In genomic region chr11:72558155-72558554, GRCm38 (mm10) we compare ENCODE assay signal across 23 mouse cellular contexts. TPM values are rescaled to one million over a fixed set of nuclear protein-coding genes. Genes with fewer than 3 reads are reported as not detected.
"Had no signal": no experiment of that assay in that cellular context is flagged by ENCODE, and none has a peak within 500 bp of the region (broad histone marks: within the 10 kb centered on the region; RNA-seq: fewer than 3 reads in every experiment).

No protein-coding gene starts in this region.

- H3K9me3 ChIP-seq: heart, embryonic 10.5 days; heart, embryonic 12.5 days; hindbrain, embryonic 10.5 days; hindbrain, embryonic 12.5 days; intestine, embryonic 15.5 days; limb, embryonic 13.5 days; limb, embryonic 15.5 days had no signal

- H3K27ac ChIP-seq: gastrocnemius, adult 2 months; heart, embryonic 10.5 days; hindbrain, embryonic 10.5 days; hindbrain, embryonic 12.5 days; hindbrain, embryonic 14.5 days; intestine, embryonic 15.5 days; limb, embryonic 13.5 days; limb, embryonic 15.5 days had no signal

- DNase-seq: gastrocnemius, adult 2 months; gastrocnemius, postnatal 10 days; gastrocnemius, postnatal 25 days; heart, postnatal 10 days; heart, postnatal 4 days; kidney, adult 18-20 months; kidney, adult 8-10 months; kidney, postnatal 10 days; layer of hippocampus, adult 9-11 months; layer of hippocampus, postnatal 36 days; left cerebral cortex, postnatal 4 days had no signal

- H3K4me2 ChIP-seq: heart, embryonic 12.5 days; hindbrain, embryonic 12.5 days; hindbrain, embryonic 14.5 days; intestine, embryonic 15.5 days; limb, embryonic 13.5 days; limb, embryonic 15.5 days had no signal

- ATAC-seq: hindbrain, embryonic 16.5 days; inflammation-experienced regulatory T-cells, adult 6 months; intestine, embryonic 15.5 days; intestine, postnatal 0 days had no signal

- H3K27me3 ChIP-seq: heart, embryonic 12.5 days; hindbrain, embryonic 12.5 days; intestine, embryonic 15.5 days; limb, embryonic 13.5 days; limb, embryonic 15.5 days had no signal

- H3K9ac ChIP-seq: heart, embryonic 12.5 days; hindbrain, embryonic 12.5 days; hindbrain, embryonic 14.5 days; intestine, embryonic 15.5 days; limb, embryonic 13.5 days; limb, embryonic 15.5 days had no signal

- H3K36me3 ChIP-seq: heart, embryonic 10.5 days; heart, embryonic 12.5 days; hindbrain, embryonic 10.5 days; hindbrain, embryonic 12.5 days; intestine, embryonic 15.5 days; limb, embryonic 13.5 days; limb, embryonic 15.5 days had no signal

- H3K4me1 ChIP-seq: heart, embryonic 10.5 days; heart, embryonic 12.5 days; hindbrain, embryonic 10.5 days; hindbrain, embryonic 12.5 days; intestine, embryonic 15.5 days; limb, embryonic 13.5 days; limb, embryonic 15.5 days had no signal

- H3K4me3 ChIP-seq: gastrocnemius, adult 2 months; heart, embryonic 10.5 days; heart, embryonic 12.5 days; hindbrain, embryonic 10.5 days; hindbrain, embryonic 12.5 days; intestine, embryonic 15.5 days; limb, embryonic 13.5 days; limb, embryonic 15.5 days had no signal

RNA-seq across cellular contexts. Expression of gene Spns3, which starts 7.8 kb away (rescaled TPM):
- total RNA-seq: heart, postnatal 25 days had no signal
- polyA plus RNA-seq: hindbrain, embryonic 16.5 days had no signal
